In the genomic region with DNA sequence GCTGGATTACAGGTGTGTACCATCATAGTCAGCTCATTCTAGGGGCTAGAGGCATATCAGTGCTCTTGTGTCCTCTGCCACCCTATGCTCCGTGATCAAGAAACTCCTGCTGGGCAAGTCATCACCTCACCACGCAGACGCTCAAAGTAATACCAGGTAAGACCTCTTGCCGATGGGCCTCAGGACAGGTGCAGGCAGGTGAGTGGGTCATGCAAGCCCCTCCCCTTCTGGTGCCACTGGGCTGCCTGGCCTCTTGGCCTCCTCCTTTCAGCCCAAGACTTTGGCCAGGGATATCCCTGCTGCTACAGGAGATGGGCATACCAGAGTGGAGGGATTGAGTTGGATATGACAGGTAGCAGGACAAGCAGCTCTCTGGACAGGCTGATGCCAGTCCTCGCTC, we compare ENCODE assay signal across 23 mouse cellular contexts. TPM values are rescaled to one million over a fixed set of nuclear protein-coding genes. Genes with fewer than 3 reads are reported as not detected.
"Had no signal": no experiment of that assay in that cellular context is flagged by ENCODE, and none has a peak within 500 bp of the region (broad histone marks: within the 10 kb centered on the region; RNA-seq: fewer than 3 reads in every experiment).

No protein-coding gene starts in this region.

- H3K9me3 ChIP-seq: limb, embryonic 13.5 days; liver, embryonic 13.5 days; neural tube, embryonic 13.5 days had no signal

- H3K36me3 ChIP-seq: liver, embryonic 13.5 days had no signal

- DNase-seq: layer of hippocampus, adult 9-11 months; left cerebral cortex, postnatal 4 days; liver, embryonic 13.5 days; lung, adult 2 months; lung, postnatal 14 days; lung, postnatal 4 days; midbrain, embryonic 14.5 days; thymus, postnatal 25 days had no signal

- H3K4me3 ChIP-seq: limb, embryonic 13.5 days; liver, embryonic 13.5 days had no signal

- H3K27ac ChIP-seq: kidney, postnatal 0 days; limb, embryonic 13.5 days; liver, embryonic 13.5 days; neural tube, embryonic 13.5 days had no signal

- H3K9ac ChIP-seq: limb, embryonic 13.5 days; liver, embryonic 13.5 days had no signal

- ATAC-seq: intestine, postnatal 0 days had no signal

RNA-seq across cellular contexts. Expression of gene Spata32, which starts 1.0 kb away (rescaled TPM):
- polyA plus RNA-seq: intestine, postnatal 0 days; kidney, adult 2 months; kidney, embryonic 14.5 days; kidney, postnatal 0 days; large intestine, adult 2 months; limb, embryonic 13.5 days; liver, adult 2 months; liver, embryonic 13.5 days; liver, embryonic 16.5 days; lung, adult 2 months; lung, embryonic 16.5 days; midbrain, embryonic 11.5 days; small intestine, adult 2 months; spleen, adult 2 months; stomach, embryonic 16.5 days; thymus, postnatal 0 days had no signal

RNA-seq across cellular contexts. Expression of gene 1700023F06Rik, which starts 10.9 kb away (rescaled TPM):
- polyA plus RNA-seq: liver, adult 2 months; liver, embryonic 13.5 days; liver, embryonic 16.5 days; spleen, adult 2 months had no signal
